Mouse (Mus musculus) kidney, adult 9 months (tissue): Measurements from ENCODE around the gene Cyth1.

ENCODE experiments used
- DNase-seq: peaks from one replicate; pipeline ENCODE4 v3.0.0; 2022

Cyth1 gene

GRCm38 (mm10) chr11:118146446-118146845 is 101.9 kb downstream of the Cyth1 start:
- DNase-seq: no peak

GRCm38 (mm10) chr11:118145771-118146351 is 102.5 kb downstream of the Cyth1 start:
- DNase-seq: peak; percentile 66

- no peak for DNase-seq
These were observed 103.3 kb downstream of the Cyth1 start for GRCm38 (mm10) chr11:118145092-118145491.

DNA sequence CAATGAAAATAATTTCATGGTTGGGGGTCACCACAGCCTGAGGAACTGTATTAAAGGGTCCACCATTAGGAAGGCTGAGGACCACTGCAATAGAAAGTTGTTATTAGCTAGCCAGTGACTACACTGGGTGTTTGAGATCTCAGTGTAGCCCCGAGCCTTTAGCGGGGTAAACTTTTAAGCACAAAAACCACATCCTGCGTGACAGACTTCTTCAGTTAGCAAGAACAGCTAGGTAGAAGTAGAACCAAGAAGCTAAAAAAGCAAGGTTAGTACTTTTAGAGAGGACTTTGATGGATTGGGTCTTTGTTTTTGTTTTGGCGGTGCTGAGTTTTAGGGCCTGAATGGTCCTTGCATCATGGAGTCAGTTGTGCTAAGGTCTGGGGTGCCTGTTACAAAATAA is 104.7 kb downstream of the Cyth1 start:
- DNase-seq: no peak

- DNase-seq: no peak
These were observed 105.7 kb downstream of the Cyth1 start for GRCm38 (mm10) chr11:118142547-118143165.

DNA sequence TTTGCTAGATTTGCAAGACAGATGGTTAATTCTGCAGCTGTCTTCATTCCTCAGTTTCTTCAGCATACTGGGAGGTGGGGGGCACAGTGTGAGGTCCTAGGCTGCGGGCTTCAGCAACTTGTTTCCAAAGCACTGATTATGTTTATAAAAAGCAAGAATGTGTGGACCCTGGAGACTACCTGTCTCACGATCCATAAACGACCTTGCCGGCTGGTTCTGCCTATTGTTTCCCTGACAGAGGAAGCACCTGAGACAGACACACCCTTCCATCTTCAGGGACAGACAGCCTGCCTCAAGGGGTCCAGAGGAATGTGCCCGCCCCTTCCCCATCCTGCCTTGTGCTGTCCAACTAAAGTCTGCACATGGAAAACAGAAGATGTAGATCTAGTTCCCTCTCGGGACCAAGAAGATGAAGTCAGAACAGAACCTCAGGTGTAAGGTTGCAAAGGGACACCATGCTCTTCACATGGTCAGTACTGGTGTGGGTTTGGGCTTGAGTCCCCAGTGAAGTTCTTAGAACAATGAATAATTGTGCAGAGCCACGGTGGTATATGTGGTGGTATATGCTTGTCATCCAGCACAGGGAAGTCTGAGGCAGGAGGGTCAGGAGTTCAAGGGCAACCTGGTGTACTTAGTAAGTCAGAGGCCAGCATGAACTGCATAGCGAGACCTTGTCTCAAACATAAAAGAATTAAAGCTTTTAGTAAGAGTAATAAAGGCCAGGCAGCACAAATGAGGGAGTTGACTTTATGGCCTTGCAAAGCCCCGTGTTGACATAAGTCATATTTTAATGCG is 107.4 kb downstream of the Cyth1 start:
- no peak for DNase-seq

GRCm38 (mm10) chr11:118138347-118138746 is 110.0 kb downstream of the Cyth1 start:
- DNase-seq: no peak

GRCm38 (mm10) chr11:118136172-118136632 is 112.2 kb downstream of the Cyth1 start:
- DNase-seq: no peak

DNA sequence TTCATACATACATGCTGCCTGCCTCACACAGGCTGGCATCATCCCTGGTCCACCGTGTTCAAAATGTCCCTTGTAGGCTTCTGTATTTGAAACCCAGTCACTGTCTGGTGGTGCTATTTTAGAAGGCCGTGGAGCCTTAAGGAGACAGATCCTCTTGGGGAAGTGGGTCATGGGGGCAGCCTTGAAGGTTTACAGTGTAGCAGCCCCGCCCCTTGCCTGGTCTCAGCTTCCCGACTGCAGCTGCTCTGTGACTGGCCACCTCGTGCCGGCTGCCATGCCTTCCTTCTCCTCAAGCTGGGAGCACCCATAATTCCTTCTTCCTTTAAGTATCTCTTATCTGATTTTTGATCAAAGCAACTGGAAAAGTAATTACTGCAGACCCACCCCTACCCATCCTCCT is 113.1 kb downstream of the Cyth1 start:
- no peak for DNase-seq

GRCm38 (mm10) chr11:118133752-118134169 is 114.6 kb downstream of the Cyth1 start:
- peak; percentile 15 for DNase-seq

GRCm38 (mm10) chr11:118133133-118133751 is 115.2 kb downstream of the Cyth1 start:
- DNase-seq: no peak

DNA sequence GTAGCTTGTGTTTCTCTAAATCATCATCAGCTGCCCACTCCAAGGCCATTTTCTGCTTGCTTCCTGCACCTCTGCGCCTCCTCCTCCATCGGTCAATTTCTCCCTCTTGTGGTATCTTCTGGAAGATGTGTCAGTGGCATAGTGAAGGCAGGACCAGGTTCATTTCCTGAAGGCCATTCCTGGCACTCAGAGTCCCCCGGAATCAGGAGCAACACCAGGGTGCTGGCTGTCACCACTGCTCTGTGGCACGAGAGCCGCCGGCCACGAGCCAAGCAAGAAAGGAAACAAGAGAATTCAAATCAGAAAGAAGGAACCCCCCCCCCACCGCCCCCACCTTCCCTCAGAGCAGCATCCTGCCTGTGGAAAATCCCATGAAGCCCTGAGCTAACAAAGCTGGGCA is 116.3 kb downstream of the Cyth1 start:
- DNase-seq: peak; percentile 46

GRCm38 (mm10) chr11:118130534-118130933 is 117.9 kb downstream of the Cyth1 start, which contains the start of gene Dnah17:
Gene Dnah17 (minus strand): TSS chr11:118130634.
- no peak for DNase-seq

DNA sequence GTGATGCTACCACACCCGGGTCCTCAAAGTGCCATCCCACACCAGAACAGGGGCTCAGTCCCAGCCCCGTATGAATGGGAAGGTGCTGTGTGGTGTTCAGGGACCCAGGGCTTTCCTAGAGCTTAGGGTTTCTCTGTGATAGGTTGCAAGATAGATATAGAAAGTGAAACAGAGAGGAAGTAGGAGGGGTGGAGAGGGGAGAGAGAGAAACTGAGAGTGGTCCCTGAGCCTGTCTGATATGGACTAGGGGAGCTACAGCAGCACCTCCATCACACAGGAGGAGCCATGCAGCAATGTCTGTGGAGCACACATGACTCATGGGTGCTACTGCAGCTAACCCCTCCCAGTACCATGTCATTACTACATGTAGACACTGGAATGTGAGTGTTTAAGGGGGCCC is 118.6 kb downstream of the Cyth1 start:
- no peak for DNase-seq

DNA sequence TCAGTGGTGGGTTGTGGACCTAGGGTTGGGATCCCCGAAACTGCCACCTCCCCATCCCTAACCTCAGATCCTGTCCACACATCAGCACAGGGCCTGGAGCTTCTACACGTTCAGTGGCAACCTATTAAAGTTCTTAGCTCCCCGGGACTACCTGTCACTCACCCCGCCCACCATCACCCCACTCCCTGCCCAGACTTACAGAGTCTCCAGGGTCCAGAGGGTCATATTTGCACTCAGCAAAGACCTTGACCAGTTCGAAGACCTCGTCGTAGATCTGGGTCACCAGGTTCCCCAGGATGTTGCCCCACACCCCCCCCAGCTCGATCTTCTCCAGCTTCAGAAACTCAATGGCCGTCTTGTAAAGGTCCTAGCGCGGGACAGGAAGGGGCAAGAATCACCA is 126.8 kb downstream of the Cyth1 start:
- no peak for DNase-seq

GRCm38 (mm10) chr11:118118777-118119176 is 129.6 kb downstream of the Cyth1 start:
- no peak for DNase-seq

DNA sequence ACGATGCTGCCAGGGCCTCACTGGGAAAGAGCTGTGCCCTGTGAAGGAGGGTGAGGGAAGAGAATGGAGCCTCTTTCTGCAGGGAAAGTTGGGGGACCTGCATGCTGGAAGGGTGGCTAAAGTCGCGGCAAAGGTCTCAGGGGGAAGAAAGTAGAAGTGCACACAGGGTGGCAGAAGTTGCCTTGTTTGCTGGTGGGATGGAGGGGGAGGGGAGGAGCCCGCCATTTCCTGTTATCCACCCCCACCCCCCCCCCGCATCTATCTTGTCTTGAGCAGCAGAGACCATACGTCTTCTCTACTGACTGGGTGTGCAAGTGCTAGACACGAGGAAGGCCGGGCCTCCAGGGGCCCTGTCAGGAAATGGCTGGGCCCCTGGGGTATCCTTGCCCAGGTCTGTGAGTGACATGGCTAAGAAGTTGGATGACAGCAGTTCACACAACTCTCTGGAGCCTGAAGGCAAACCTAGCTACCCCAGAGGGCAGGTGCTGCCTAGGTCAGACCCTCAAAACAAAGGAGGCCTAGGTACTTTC is 133.7 kb downstream of the Cyth1 start:
- no peak for DNase-seq

GRCm38 (mm10) chr11:118113516-118114205 is 134.7 kb downstream of the Cyth1 start:
- no peak for DNase-seq

- peak; percentile 86 for DNase-seq
These were observed 144.4 kb downstream of the Cyth1 start for GRCm38 (mm10) chr11:118104001-118104400.

- DNase-seq: no peak
These were observed 145.0 kb downstream of the Cyth1 start for GRCm38 (mm10) chr11:118103383-118103782.

DNA sequence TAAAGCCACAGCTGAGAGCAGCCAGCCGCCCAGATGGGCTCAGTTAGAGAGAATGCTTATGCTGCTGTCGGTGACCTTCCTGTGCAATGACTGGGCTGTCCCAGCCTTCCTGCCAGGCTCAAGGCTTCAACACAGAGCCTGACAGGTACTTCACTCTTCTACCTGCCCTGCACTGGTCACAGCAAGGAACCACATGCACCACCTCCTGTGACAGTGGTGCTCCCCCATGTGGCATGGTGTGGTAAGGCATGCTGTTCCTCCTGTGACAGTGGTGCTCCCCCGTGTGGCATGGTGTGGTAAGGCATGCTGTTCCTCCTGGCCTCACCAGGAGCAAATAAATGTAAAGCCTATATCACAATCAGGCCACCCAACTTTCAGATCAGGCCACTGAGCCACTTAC is 145.6 kb downstream of the Cyth1 start:
- peak; percentile 91 for DNase-seq

GRCm38 (mm10) chr11:118101133-118101532 is 147.3 kb downstream of the Cyth1 start:
- DNase-seq: no peak

- no peak for DNase-seq
These were observed 151.7 kb downstream of the Cyth1 start for GRCm38 (mm10) chr11:118096736-118097135.
